8 mouse cellular contexts compared by ENCODE assay signal in genomic region chr17:70488784-70489265, GRCm38 (mm10).
DNase-seq lines count a peak whose midpoint lies in the region; TF ChIP-seq lines count a peak whose summit lies in the region.

No protein-coding gene starts in this region.

- DNase-seq in adrenal gland, postnatal 10 days: peak; percentile 24
- DNase-seq in c-Kit-positive CD71-positive TER-119-positive erythroid progenitor cells, embryonic 14.5 days (ENCODE audit: low spot score): peak; percentile 2
- DNase-seq in frontal cortex, postnatal 25 days (ENCODE audit: low spot score in 2 of 2): peak; percentile 68 to 74
- peak; percentile 62 to 87 for DNase-seq in left cerebral cortex, adult 2 months (ENCODE audit: extremely low spot score in 1 of 2, low spot score in 2 of 2)
- peak; percentile 52 for DNase-seq in retina, postnatal 1 day
- no peak for DNase-seq in adipocyte (ENCODE audit: low spot score)
- DNase-seq in kidney, postnatal 14 days: no peak
- DNase-seq in gastrocnemius, postnatal 10 days: no peak

- intact Hi-C loops in left cerebral cortex, adult 2 months (cut with DNase I): loop anchor here (1.0 to 5.0 kb wide), 2 partner anchors 18 to 47 kb away; no protein-coding TSS in a partner anchor

- no peak overlapping the region for H3K4me3 ChIP-seq in left cerebral cortex, adult 2 months

- H3K27ac ChIP-seq in left cerebral cortex, adult 2 months: peak overlapping the region; percentile 79

- TF ChIP-seq CTCF in left cerebral cortex, adult 2 months (IDR thresholded peaks at IDR 0.05): no peak

Comparison
In these comparisons a context has a peak if more than half of its experiments do, and no peak if none do; other contexts are left out.
1. DNase-seq: peak in adrenal gland, postnatal 10 days (single experiment), c-Kit-positive CD71-positive TER-119-positive erythroid progenitor cells, embryonic 14.5 days (single experiment), frontal cortex, postnatal 25 days (2 of 2), left cerebral cortex, adult 2 months (2 of 2) and retina, postnatal 1 day (single experiment); none in adipocyte (single experiment), kidney, postnatal 14 days (single experiment) and gastrocnemius, postnatal 10 days (single experiment).